Mouse (Mus musculus) heart, adult 10 weeks (tissue): ENCODE measurements around the gene Olfml2b. TPM values are rescaled to one million over a fixed set of nuclear protein-coding genes. Genes with fewer than 3 reads are reported as not detected.

ENCODE experiments used
- polyA plus RNA-seq: library from polyadenylated mRNA; stranded (reverse); fragments of 350-450 nt; fragmentation: Illumina TruSeq; extraction: RNeasy Lipid Tissue Mini Kit (QIAGEN cat#74804); gene quantifications from one replicate; pipeline ENCODE4 v1.2.3, GENCODE M21; 2014; ENCODE audit warnings: low read depth, low replicate concordance

Gene Olfml2b
- polyA plus RNA-seq, result 18.9 TPM

GRCm38 (mm10) chr1:170644255-170645205 lies at the start of gene Olfml2b:
TSS of gene Olfml2b (plus strand) at chr1:170644532.

Other genes starting within 250 kb of the Olfml2b start
- 12.8 TPM for gene Nos1ap, start 54.7 kb upstream of the Olfml2b start, polyA plus RNA-seq
- 48.1 TPM for gene Atf6, start 223.2 kb downstream of the Olfml2b start, polyA plus RNA-seq
- 1.0 TPM for gene Gm26620, start 240.5 kb downstream of the Olfml2b start, polyA plus RNA-seq
- 12.5 TPM for gene Dusp12, start 241.0 kb downstream of the Olfml2b start, polyA plus RNA-seq